Mouse (Mus musculus) heart, postnatal 0 days (tissue): ENCODE measurements at regions not wholly inside any gene's neighbourhood (a gene's known extent, or its start where the extent isn't known, plus 50 kb on each side); places are given as distances from the start of the nearest gene placed in this dataset.

ENCODE experiments used
- ATAC-seq: fragments of 200-750 bp; cut with Nextera tagmentation; 2 replicates; pipeline ENCODE4 v1.8.0; 2017; ENCODE audit warnings: low read depth, moderate number of reproducible peaks, moderate library complexity; ENCODE audit not compliant: insufficient read depth
- DNase-seq: peaks from one replicate; pipeline ENCODE4 v3.0.0-alpha.2; 2016; ENCODE audit warnings: low spot score
- H3K27ac ChIP-seq: fragments of 300-500 bp; sonication (generic); 2 replicates; pipeline ENCODE4 v1.5.1; 2014; ENCODE audit warnings: low read depth, mild to moderate bottlenecking
- H3K27me3 ChIP-seq: fragments of 300-500 bp; sonication (generic); 2 replicates; pipeline ENCODE4 v1.6.1; 2014; ENCODE audit warnings: low read length, mixed read lengths; ENCODE audit not compliant: control insufficient read depth, insufficient read depth
- H3K36me3 ChIP-seq: fragments of 300-500 bp; sonication (generic); replicated peaks from 2 replicates; pipeline ENCODE4 v1.6.1; 2014; ENCODE audit warnings: low read length, mixed read lengths; ENCODE audit not compliant: control insufficient read depth, insufficient read depth
- H3K4me1 ChIP-seq: fragments of 300-500 bp; sonication (generic); 2 replicates; pipeline ENCODE4 v1.6.1; 2014; ENCODE audit warnings: antibody characterized with exemption; ENCODE audit not compliant: control insufficient read depth, insufficient read depth
- H3K4me2 ChIP-seq: fragments of 300-500 bp; sonication (generic); 2 replicates; pipeline ENCODE4 v1.6.1; 2014; ENCODE audit warnings: low read depth, mild to moderate bottlenecking, low read length, moderate library complexity
- H3K4me3 ChIP-seq: fragments of 300-500 bp; sonication (generic); 2 replicates; pipeline ENCODE4 v1.5.1; 2014; ENCODE audit warnings: low read depth, low read length
- H3K9ac ChIP-seq: fragments of 300-500 bp; sonication (generic); replicated peaks from 2 replicates; pipeline ENCODE4 v1.6.1; 2014; ENCODE audit warnings: low read depth, low read length, mixed read lengths
- H3K9me3 ChIP-seq: fragments of 300-500 bp; sonication (generic); replicated peaks from 2 replicates; pipeline ENCODE4 v1.6.1; 2016; ENCODE audit warnings: low read length; ENCODE audit not compliant: control insufficient read depth
- CTCF ChIP-seq: IDR thresholded peaks from 2 replicates; pipeline ENCODE4 v1.5.1; 2016; ENCODE audit warnings: antibody characterized with exemption, control low read depth, low read depth
- EP300 ChIP-seq: IDR thresholded peaks from 2 replicates; pipeline ENCODE4 v1.6.1; 2016; ENCODE audit warnings: antibody characterized with exemption, low read depth
- WGBS: fragments of 180-500 bp; shearing (Covaris S2); extraction: QIAGEN DNeasy Blood & Tissue Kit; methylation state at CpG from one replicate; pipeline ENCODE4 v1.1.7; 2014; 5-methylcytosine and 5-hydroxymethylcytosine counted together

- Histone ChIP-seq H3K36me3 (no peaks in the 10 kb centered on the region), H3K9me3 (no peaks in the 10 kb centered on the region), H3K4me2 (no peak overlapping the region), H3K9ac (no peak overlapping the region), H3K27me3 (no peaks in the 10 kb centered on the region), H3K4me1 (no peaks in the 10 kb centered on the region), H3K27ac (no peak overlapping the region), H3K4me3 (no peak overlapping the region)
- TF ChIP-seq EP300 (no peak), CTCF (peak; percentile 19; the same call in 1 of the 2 replicates)
- WGBS = 23% methylated on average over 1 of the region's 1 CpGs
- ATAC-seq (no peak), DNase-seq (no peak)
Measured at GRCm38 (mm10) chr5:102419089-102419488, 62.1 kb upstream of the Arhgap24 start.

- DNase-seq (no peak), ATAC-seq (no peak)
- Histone ChIP-seq H3K36me3 (no peaks in the 10 kb centered on the region), H3K4me2 (no peak overlapping the region), H3K9ac (no peak overlapping the region), H3K4me3 (no peak overlapping the region), H3K9me3 (no peaks in the 10 kb centered on the region), H3K4me1 (no peaks in the 10 kb centered on the region), H3K27me3 (no peaks in the 10 kb centered on the region), H3K27ac (no peak overlapping the region)
- no peak for TF ChIP-seq EP300
- TF ChIP-seq CTCF = no peak
- 76% methylated on average over 16 of the region's 16 CpGs for WGBS
Measured at GRCm38 (mm10) chr5:102424636-102425242, 56.5 kb upstream of the Arhgap24 start.

- Histone ChIP-seq H3K9me3 (no peaks in the 10 kb centered on the region), H3K4me1 (no peaks in the 10 kb centered on the region), H3K27ac (no peak overlapping the region), H3K9ac (no peak overlapping the region), H3K27me3 (no peaks in the 10 kb centered on the region), H3K4me3 (no peak overlapping the region), H3K36me3 (no peaks in the 10 kb centered on the region), H3K4me2 (no peak overlapping the region)
- DNase-seq = no peak
- WGBS = 73% methylated on average over 3 of the region's 3 CpGs
- no peak for ATAC-seq
- TF ChIP-seq CTCF = no peak
Measured at GRCm38 (mm10) chr5:102428310-102428709, 52.9 kb upstream of the Arhgap24 start.
